14 mouse cellular contexts compared by ENCODE assay signal in the genomic region with DNA sequence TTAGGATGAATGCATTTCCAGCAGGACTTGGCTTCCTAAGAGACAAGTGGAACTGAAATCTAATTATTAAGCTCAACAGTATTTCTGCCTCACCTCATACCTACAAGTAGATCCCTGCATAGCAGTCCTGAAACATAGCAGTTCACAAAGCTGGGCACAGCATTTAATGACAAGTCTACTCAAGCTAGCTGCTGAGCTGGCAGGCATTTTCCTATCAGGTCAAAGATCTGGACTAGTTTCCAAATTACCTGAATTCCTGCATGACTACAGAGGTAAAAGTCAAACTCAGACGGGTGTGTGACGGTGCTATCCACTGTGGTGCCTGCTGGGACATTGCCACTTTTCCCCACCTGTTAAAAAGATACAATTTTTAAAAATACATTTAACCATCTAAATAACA. TPM values are rescaled to one million over a fixed set of nuclear protein-coding genes. Genes with fewer than 3 reads are reported as not detected.
DNase-seq lines count a peak whose midpoint lies in the region; ATAC-seq and TF ChIP-seq lines count a peak whose summit lies in the region.
"Had no signal": no experiment of that assay in that cellular context is flagged by ENCODE, and none has a peak within 500 bp of the region (broad histone marks: within the 10 kb centered on the region; RNA-seq: fewer than 3 reads in every experiment).

No protein-coding gene starts in this region.

- ATAC-seq in intestine, postnatal 0 days = no peak
- ATAC-seq in intestine, embryonic 15.5 days = no peak
- ATAC-seq in lung, embryonic 15.5 days (ENCODE audit: borderline replicate concordance, extremely low read depth, low FRiP score, low TSS enrichment) = no peak
- no peak for ATAC-seq in stomach, embryonic 15.5 days (ENCODE audit: insufficient read depth, low FRiP score, low read depth)
- no peak for ATAC-seq in midbrain, embryonic 11.5 days (ENCODE audit: low FRiP score)
- ATAC-seq: forebrain, embryonic 15.5 days had no signal

- no peaks in the 10 kb centered on the region; the same call in 1 of the 2 replicates for H3K4me1 ChIP-seq in intestine, postnatal 0 days (replicated peaks; ENCODE audit: control insufficient read depth, insufficient read depth, low read length)
- no peaks in the 10 kb centered on the region for H3K4me1 ChIP-seq in intestine, embryonic 15.5 days (replicated peaks)
- H3K4me1 ChIP-seq in lung, embryonic 15.5 days = peaks cover 15% of the 10 kb centered on the region
- no peaks in the 10 kb centered on the region for H3K4me1 ChIP-seq in stomach, embryonic 15.5 days
- H3K4me1 ChIP-seq in midbrain, embryonic 11.5 days (ENCODE audit: control insufficient read depth, insufficient read depth, low read length) = no peaks in the 10 kb centered on the region
- H3K4me1 ChIP-seq: forebrain, embryonic 15.5 days; liver, embryonic 15.5 days had no signal

- peaks cover 8% of the 10 kb centered on the region; the same call in 1 of the 2 replicates for H3K36me3 ChIP-seq in intestine, postnatal 0 days (ENCODE audit: control insufficient read depth, insufficient read depth)
- no peaks in the 10 kb centered on the region for H3K36me3 ChIP-seq in intestine, embryonic 15.5 days
- H3K36me3 ChIP-seq in lung, embryonic 15.5 days = peaks cover 7% of the 10 kb centered on the region; the same call in 1 of the 2 replicates
- no peaks in the 10 kb centered on the region for H3K36me3 ChIP-seq in stomach, embryonic 15.5 days
- no peaks in the 10 kb centered on the region for H3K36me3 ChIP-seq in midbrain, embryonic 11.5 days (ENCODE audit: control insufficient read depth, insufficient read depth, low read length)
- H3K36me3 ChIP-seq: liver, embryonic 15.5 days had no signal

- no peak overlapping the region for H3K4me3 ChIP-seq in intestine, postnatal 0 days (ENCODE audit: low read depth, low read length)
- no peak overlapping the region for H3K4me3 ChIP-seq in intestine, embryonic 15.5 days (replicated peaks)
- no peak overlapping the region for H3K4me3 ChIP-seq in lung, embryonic 15.5 days
- no peak overlapping the region for H3K4me3 ChIP-seq in stomach, embryonic 15.5 days (replicated peaks)
- no peak overlapping the region for H3K4me3 ChIP-seq in midbrain, embryonic 11.5 days (ENCODE audit: low read depth, low read length)
- H3K4me3 ChIP-seq: forebrain, embryonic 15.5 days; liver, embryonic 15.5 days had no signal

- no peak overlapping the region for H3K9ac ChIP-seq in intestine, postnatal 0 days (ENCODE audit: low read depth, low read length)
- H3K9ac ChIP-seq in intestine, embryonic 15.5 days = no peak overlapping the region
- H3K9ac ChIP-seq in lung, embryonic 15.5 days = no peak overlapping the region
- H3K9ac ChIP-seq in stomach, embryonic 15.5 days = no peak overlapping the region
- H3K9ac ChIP-seq in midbrain, embryonic 11.5 days (ENCODE audit: low read length) = no peak overlapping the region
- H3K9ac ChIP-seq: forebrain, embryonic 15.5 days; liver, embryonic 15.5 days had no signal

- no peak overlapping the region for H3K4me2 ChIP-seq in intestine, postnatal 0 days (replicated peaks; ENCODE audit: low read depth)
- no peak overlapping the region for H3K4me2 ChIP-seq in intestine, embryonic 15.5 days (replicated peaks)
- no peak overlapping the region for H3K4me2 ChIP-seq in lung, embryonic 15.5 days
- no peak overlapping the region for H3K4me2 ChIP-seq in stomach, embryonic 15.5 days
- no peak overlapping the region for H3K4me2 ChIP-seq in midbrain, embryonic 11.5 days
- H3K4me2 ChIP-seq: forebrain, embryonic 15.5 days; liver, embryonic 15.5 days had no signal

- no peak for TF ChIP-seq CTCF in intestine, postnatal 0 days (IDR thresholded peaks at IDR 0.05; ENCODE audit: low read depth)

- 0 out of 2 replicates have a peak overlapping the region, but pooled peaks have one; percentile 3 for H3K27ac ChIP-seq in intestine, postnatal 0 days (ENCODE audit: low read depth, low read length)
- H3K27ac ChIP-seq in intestine, embryonic 15.5 days = no peak overlapping the region
- H3K27ac ChIP-seq in lung, embryonic 15.5 days = peak overlapping the region; percentile 94
- H3K27ac ChIP-seq in stomach, embryonic 15.5 days = peak overlapping the region; percentile 77
- H3K27ac ChIP-seq in midbrain, embryonic 11.5 days (ENCODE audit: low read depth, low read length) = no peak overlapping the region
- H3K27ac ChIP-seq: forebrain, embryonic 15.5 days; liver, embryonic 15.5 days had no signal

- WGBS in intestine, postnatal 0 days = 39% methylated on average over 2 of the region's 2 CpGs
- WGBS in intestine, embryonic 15.5 days = 72% methylated on average over 2 of the region's 2 CpGs
- WGBS in lung, embryonic 15.5 days = 68% methylated on average over 2 of the region's 2 CpGs
- 75% methylated on average over 2 of the region's 2 CpGs for WGBS in stomach, embryonic 15.5 days
- 84% methylated on average over 2 of the region's 2 CpGs for WGBS in midbrain, embryonic 11.5 days

- DNase-seq in lung, postnatal 36 days = no peak
- DNase-seq in gonadal fat pad, adult 2 months (ENCODE audit: low read depth) = peak; percentile 89
- no peak for DNase-seq in right cerebral cortex, adult 18-20 months
- no peak for DNase-seq in midbrain, embryonic 11.5 days (ENCODE audit: low spot score, missing footprints)
- DNase-seq: cerebellum, adult 2 months; gastrocnemius, postnatal 14 days; thymus, postnatal 36 days had no signal

- no peaks in the 10 kb centered on the region for H3K9me3 ChIP-seq in intestine, postnatal 0 days (ENCODE audit: control insufficient read depth)
- no peaks in the 10 kb centered on the region for H3K9me3 ChIP-seq in intestine, embryonic 15.5 days
- H3K9me3 ChIP-seq in lung, embryonic 15.5 days = no peaks in the 10 kb centered on the region
- H3K9me3 ChIP-seq in stomach, embryonic 15.5 days = no peaks in the 10 kb centered on the region
- H3K9me3 ChIP-seq in midbrain, embryonic 11.5 days (ENCODE audit: control insufficient read depth, low read length) = no peaks in the 10 kb centered on the region
- H3K9me3 ChIP-seq: forebrain, embryonic 15.5 days; liver, embryonic 15.5 days had no signal

- H3K27me3 ChIP-seq in intestine, postnatal 0 days (replicated peaks; ENCODE audit: control insufficient read depth, insufficient read depth, low read length) = no peaks in the 10 kb centered on the region
- no peaks in the 10 kb centered on the region for H3K27me3 ChIP-seq in intestine, embryonic 15.5 days (replicated peaks)
- H3K27me3 ChIP-seq in lung, embryonic 15.5 days = no peaks in the 10 kb centered on the region
- no peaks in the 10 kb centered on the region for H3K27me3 ChIP-seq in stomach, embryonic 15.5 days (replicated peaks)
- no peaks in the 10 kb centered on the region for H3K27me3 ChIP-seq in midbrain, embryonic 11.5 days (ENCODE audit: control insufficient read depth, insufficient read depth, low read length)
- H3K27me3 ChIP-seq: CH12.LX; forebrain, embryonic 15.5 days; liver, embryonic 15.5 days had no signal

RNA-seq across cellular contexts. Expression of a gene that starts 28.6 kb away (rescaled TPM):
- polyA plus RNA-seq in intestine, postnatal 0 days (2015; fragmentation: Nextera tagmentation; extraction: Ambion mirVana) = 2.7 and 3.2 TPM in 2 replicates
- polyA plus RNA-seq in intestine, embryonic 15.5 days (2015; fragmentation: Nextera tagmentation; extraction: Ambion mirVana) = 3.5 and 4.5 TPM in 2 replicates
- polyA plus RNA-seq in lung, embryonic 15.5 days (2015; fragmentation: Nextera tagmentation; extraction: Ambion mirVana) = 6.0 and 6.7 TPM in 2 replicates
- 15.4 and 20.8 TPM in 2 replicates for polyA plus RNA-seq in gonadal fat pad, adult 2 months (2012; rRNA removed)
- polyA plus RNA-seq in stomach, embryonic 15.5 days (2015; fragmentation: Nextera tagmentation; extraction: Ambion mirVana) = 5.1 and 5.2 TPM in 2 replicates
- 27.8 and 28.4 TPM in 2 replicates for polyA plus RNA-seq in midbrain, embryonic 11.5 days (2014; fragmentation: Nextera tagmentation; extraction: Ambion mirVana)

RNA-seq across cellular contexts. Expression of a gene that starts 36.3 kb away (rescaled TPM):
- 0.90 and 1.1 TPM in 2 replicates for polyA plus RNA-seq in intestine, postnatal 0 days (2015; fragmentation: Nextera tagmentation; extraction: Ambion mirVana)
- polyA plus RNA-seq in intestine, embryonic 15.5 days (2015; fragmentation: Nextera tagmentation; extraction: Ambion mirVana) = 0.97 and 1.1 TPM in 2 replicates
- polyA plus RNA-seq in lung, embryonic 15.5 days (2015; fragmentation: Nextera tagmentation; extraction: Ambion mirVana) = 3.5 and 3.7 TPM in 2 replicates
- polyA plus RNA-seq in gonadal fat pad, adult 2 months (2012; rRNA removed) = 1.5 and 1.6 TPM in 2 replicates
- polyA plus RNA-seq in stomach, embryonic 15.5 days (2015; fragmentation: Nextera tagmentation; extraction: Ambion mirVana) = 1.6 and 2.1 TPM in 2 replicates
- 3.0 and 3.6 TPM in 2 replicates for polyA plus RNA-seq in midbrain, embryonic 11.5 days (2014; fragmentation: Nextera tagmentation; extraction: Ambion mirVana)

RNA-seq across cellular contexts. Expression of a gene that starts 59.8 kb away (rescaled TPM):
- polyA plus RNA-seq in intestine, postnatal 0 days (2015; fragmentation: Nextera tagmentation; extraction: Ambion mirVana) = 8.3 and 10.2 TPM in 2 replicates
- 30.0 and 33.0 TPM in 2 replicates for polyA plus RNA-seq in intestine, embryonic 15.5 days (2015; fragmentation: Nextera tagmentation; extraction: Ambion mirVana)
- polyA plus RNA-seq in lung, embryonic 15.5 days (2015; fragmentation: Nextera tagmentation; extraction: Ambion mirVana) = 41.1 TPM in 2 replicates
- polyA plus RNA-seq in gonadal fat pad, adult 2 months (2012; rRNA removed) = 0.24 and 0.47 TPM in 2 replicates
- 36.1 and 40.0 TPM in 2 replicates for polyA plus RNA-seq in stomach, embryonic 15.5 days (2015; fragmentation: Nextera tagmentation; extraction: Ambion mirVana)
- 50.4 and 54.4 TPM in 2 replicates for polyA plus RNA-seq in midbrain, embryonic 11.5 days (2014; fragmentation: Nextera tagmentation; extraction: Ambion mirVana)

Comparison
In these comparisons a context has a peak if more than half of its experiments do, and no peak if none do; other contexts are left out.
1. H3K27ac ChIP-seq: peak in intestine, postnatal 0 days (single experiment), lung, embryonic 15.5 days (single experiment) and stomach, embryonic 15.5 days (single experiment); none in intestine, embryonic 15.5 days (single experiment) and midbrain, embryonic 11.5 days (single experiment).